In genomic region chr8:121334495-121335424, GRCm38 (mm10) we compare ENCODE assay signal across 8 mouse cellular contexts.
DNase-seq lines count a peak whose midpoint lies in the region; ATAC-seq lines count a peak whose summit lies in the region.

No protein-coding gene starts in this region.

- DNase-seq in kidney, adult 9 months: peak; percentile 79
- no peak for DNase-seq in left cerebral cortex, adult 8-10 months (ENCODE audit: low spot score in 2 of 2)
- DNase-seq in cerebellum, adult 8-10 months: no peak
- no peak for DNase-seq in right cerebral cortex, adult 2 months (ENCODE audit: low spot score in 2 of 2)

- H3K27ac ChIP-seq in midbrain, embryonic 12.5 days (replicated peaks): 0 out of 2 replicates have a peak overlapping the region, but pooled peaks have one; percentile 30
- no peak overlapping the region for H3K27ac ChIP-seq in midbrain, embryonic 15.5 days
- peak overlapping the region; percentile 58 for H3K27ac ChIP-seq in heart, embryonic 12.5 days (ENCODE audit: poor library complexity, severe bottlenecking)
- peak overlapping the region; percentile 76 for H3K27ac ChIP-seq in neural tube, embryonic 13.5 days (replicated peaks)

- WGBS in midbrain, embryonic 12.5 days: 71% methylated on average over 33 of the region's 33 CpGs
- 69% methylated on average over 33 of the region's 33 CpGs for WGBS in midbrain, embryonic 15.5 days
- WGBS in heart, embryonic 12.5 days: 25% methylated on average over 33 of the region's 33 CpGs
- 37% methylated on average over 33 of the region's 33 CpGs for WGBS in neural tube, embryonic 13.5 days

- H3K36me3 ChIP-seq in midbrain, embryonic 12.5 days: no peaks in the 10 kb centered on the region
- no peaks in the 10 kb centered on the region for H3K36me3 ChIP-seq in midbrain, embryonic 15.5 days (replicated peaks)
- no peaks in the 10 kb centered on the region for H3K36me3 ChIP-seq in heart, embryonic 12.5 days
- no peaks in the 10 kb centered on the region for H3K36me3 ChIP-seq in neural tube, embryonic 13.5 days

- ATAC-seq in midbrain, embryonic 12.5 days (ENCODE audit: low FRiP score, low read depth): no peak
- ATAC-seq in midbrain, embryonic 15.5 days (replicated peaks): no peak; the same call in 1 of the 2 replicates
- peak; percentile 70 for ATAC-seq in heart, embryonic 12.5 days (ENCODE audit: insufficient number of reproducible peaks, low FRiP score)
- ATAC-seq in neural tube, embryonic 13.5 days (ENCODE audit: low read depth): peak; percentile 74; the same call in 1 of the 2 replicates

- no peak overlapping the region for H3K4me2 ChIP-seq in midbrain, embryonic 12.5 days (replicated peaks)
- H3K4me2 ChIP-seq in midbrain, embryonic 15.5 days: no peak overlapping the region
- H3K4me2 ChIP-seq in heart, embryonic 12.5 days: peak overlapping the region; percentile 26
- H3K4me2 ChIP-seq in neural tube, embryonic 13.5 days: no peak overlapping the region

- H3K9ac ChIP-seq in midbrain, embryonic 12.5 days (replicated peaks): no peak overlapping the region
- no peak overlapping the region for H3K9ac ChIP-seq in midbrain, embryonic 15.5 days
- H3K9ac ChIP-seq in heart, embryonic 12.5 days: peak overlapping the region; percentile 11; the same call in 1 of the 2 replicates
- H3K9ac ChIP-seq in neural tube, embryonic 13.5 days: 0 out of 2 replicates have a peak overlapping the region, but pooled peaks have one; percentile 34

- H3K27me3 ChIP-seq in midbrain, embryonic 12.5 days: no peaks in the 10 kb centered on the region
- H3K27me3 ChIP-seq in midbrain, embryonic 15.5 days (replicated peaks): no peaks in the 10 kb centered on the region
- H3K27me3 ChIP-seq in heart, embryonic 12.5 days (replicated peaks): no peaks in the 10 kb centered on the region
- H3K27me3 ChIP-seq in neural tube, embryonic 13.5 days: peaks cover 4% of the 10 kb centered on the region; the same call in 1 of the 2 replicates

- H3K4me1 ChIP-seq in midbrain, embryonic 12.5 days: 0 out of 2 replicates have a peak, but pooled peaks cover 8% of the 10 kb centered on the region
- 0 out of 2 replicates have a peak, but pooled peaks cover 3% of the 10 kb centered on the region for H3K4me1 ChIP-seq in midbrain, embryonic 15.5 days
- peaks cover 34% of the 10 kb centered on the region for H3K4me1 ChIP-seq in heart, embryonic 12.5 days (replicated peaks)
- peaks cover 19% of the 10 kb centered on the region for H3K4me1 ChIP-seq in neural tube, embryonic 13.5 days (replicated peaks)

- H3K9me3 ChIP-seq in midbrain, embryonic 12.5 days: no peaks in the 10 kb centered on the region; the same call in 1 of the 2 replicates
- H3K9me3 ChIP-seq in midbrain, embryonic 15.5 days: no peaks in the 10 kb centered on the region
- H3K9me3 ChIP-seq in heart, embryonic 12.5 days (replicated peaks): peaks cover 6% of the 10 kb centered on the region; the same call in 1 of the 2 replicates
- H3K9me3 ChIP-seq in neural tube, embryonic 13.5 days: no peaks in the 10 kb centered on the region

- no peak overlapping the region for H3K4me3 ChIP-seq in midbrain, embryonic 12.5 days
- H3K4me3 ChIP-seq in midbrain, embryonic 15.5 days: no peak overlapping the region
- H3K4me3 ChIP-seq in heart, embryonic 12.5 days: no peak overlapping the region
- no peak overlapping the region for H3K4me3 ChIP-seq in neural tube, embryonic 13.5 days

Comparison
In these comparisons a context has a peak if more than half of its experiments do, and no peak if none do; other contexts are left out.
1. ATAC-seq: peak in heart, embryonic 12.5 days (single experiment) and neural tube, embryonic 13.5 days (single experiment); none in midbrain, embryonic 12.5 days (single experiment) and midbrain, embryonic 15.5 days (single experiment).
2. H3K9ac ChIP-seq: peak in heart, embryonic 12.5 days (single experiment) and neural tube, embryonic 13.5 days (single experiment); none in midbrain, embryonic 12.5 days (single experiment) and midbrain, embryonic 15.5 days (single experiment).